Mouse (Mus musculus): Measurements from ENCODE around the gene Lrrc8b. TPM values are rescaled to one million over a fixed set of nuclear protein-coding genes. Genes with fewer than 3 reads are reported as not detected.

The Lrrc8b gene
- polyA plus RNA-seq, 1 experiment from 2014 or later = 13.3 TPM

- Histone ChIP-seq H3K4me2 (no peak overlapping the region), H3K4me1 (ENCODE audit: control insufficient read depth, insufficient read depth, low read length) (no peaks in the 10 kb centered on the region), H3K9me3 (ENCODE audit: control insufficient read depth, low read length) (no peaks in the 10 kb centered on the region), H3K36me3 (ENCODE audit: control insufficient read depth, insufficient read depth, low read length) (peaks cover 11% of the 10 kb centered on the region), H3K27ac (ENCODE audit: low read depth, low read length) (no peak overlapping the region), H3K9ac (ENCODE audit: low read length) (no peak overlapping the region), H3K4me3 (ENCODE audit: low read depth, low read length) (no peak overlapping the region), H3K27me3 (ENCODE audit: control insufficient read depth, insufficient read depth, low read length) (no peaks in the 10 kb centered on the region)
- ATAC-seq (ENCODE audit: low FRiP score) (no peak), DNase-seq (ENCODE audit: low spot score, missing footprints) (no peak)
- 95% methylated on average over 14 of the region's 14 CpGs for WGBS
Measured at GRCm38 (mm10) chr5:105484891-105485290, 69.3 kb downstream of the Lrrc8b start.

- no peaks in the 10 kb centered on the region; the same call in 1 of the 2 replicates for H3K27me3 ChIP-seq (ENCODE audit: control insufficient read depth, insufficient read depth, low read length)
- H3K36me3 ChIP-seq (ENCODE audit: control insufficient read depth, insufficient read depth, low read length) = no peaks in the 10 kb centered on the region
- no peak overlapping the region for H3K27ac ChIP-seq (ENCODE audit: low read depth, low read length)
- no peak overlapping the region for H3K4me3 ChIP-seq (ENCODE audit: low read depth, low read length)
- no peaks in the 10 kb centered on the region for H3K9me3 ChIP-seq (ENCODE audit: control insufficient read depth, low read length)
- H3K4me2 ChIP-seq = no peak overlapping the region
- WGBS = 94% methylated on average over 5 of the region's 5 CpGs
- ATAC-seq (ENCODE audit: low FRiP score) (no peak), DNase-seq (ENCODE audit: low spot score, missing footprints) (no peak)
- H3K9ac ChIP-seq (ENCODE audit: low read length) = no peak overlapping the region
- peaks cover 24% of the 10 kb centered on the region for H3K4me1 ChIP-seq (ENCODE audit: control insufficient read depth, insufficient read depth, low read length)
Measured at GRCm38 (mm10) chr5:105490211-105490610, 74.6 kb downstream of the Lrrc8b start.

DNA sequence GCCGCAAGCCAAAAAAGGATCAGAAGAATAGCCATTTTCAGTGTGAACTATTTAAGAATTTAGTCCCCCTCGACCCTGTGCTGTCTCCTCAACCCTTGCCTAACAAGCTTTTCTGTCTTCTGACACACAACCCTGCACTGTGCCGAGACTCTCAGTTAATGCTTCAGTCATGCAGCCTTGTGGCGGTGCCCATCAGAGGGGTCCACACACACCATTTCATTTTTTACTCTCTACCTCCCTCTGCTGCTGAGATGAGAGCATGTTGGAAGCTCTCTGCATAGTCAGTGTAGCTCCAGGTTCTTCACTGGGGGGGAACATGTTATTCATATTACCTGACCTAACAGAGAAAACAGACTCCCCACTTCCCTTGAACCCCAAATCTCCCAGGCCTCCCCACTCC, 75.8 kb downstream of the Lrrc8b start:
- H3K4me3 ChIP-seq (ENCODE audit: low read depth, low read length) = no peak overlapping the region
- H3K27me3 ChIP-seq (ENCODE audit: control insufficient read depth, insufficient read depth, low read length) = no peaks in the 10 kb centered on the region; the same call in 1 of the 2 replicates
- DNase-seq (ENCODE audit: low spot score, missing footprints) = peak; percentile 85
- no peak overlapping the region for H3K4me2 ChIP-seq
- H3K4me1 ChIP-seq (ENCODE audit: control insufficient read depth, insufficient read depth, low read length) = peaks cover 36% of the 10 kb centered on the region
- no peak overlapping the region for H3K9ac ChIP-seq (ENCODE audit: low read length)
- no peaks in the 10 kb centered on the region for H3K9me3 ChIP-seq (ENCODE audit: control insufficient read depth, low read length)
- no peaks in the 10 kb centered on the region for H3K36me3 ChIP-seq (ENCODE audit: control insufficient read depth, insufficient read depth, low read length)
- 54% methylated on average over 4 of the region's 4 CpGs for WGBS
- no peak overlapping the region for H3K27ac ChIP-seq (ENCODE audit: low read depth, low read length)
- peak; percentile 33; the same call in 1 of the 2 replicates for ATAC-seq (ENCODE audit: low FRiP score)

GRCm38 (mm10) chr5:105492367-105493246, 77.0 kb downstream of the Lrrc8b start:
- peak; percentile 89 for DNase-seq (ENCODE audit: low spot score, missing footprints)
- no peak; the same call in 1 of the 2 replicates for ATAC-seq (ENCODE audit: low FRiP score)
- H3K9ac ChIP-seq (ENCODE audit: low read length) = no peak overlapping the region
- H3K27me3 ChIP-seq (ENCODE audit: control insufficient read depth, insufficient read depth, low read length) = no peaks in the 10 kb centered on the region; the same call in 1 of the 2 replicates
- peaks cover 36% of the 10 kb centered on the region for H3K4me1 ChIP-seq (ENCODE audit: control insufficient read depth, insufficient read depth, low read length)
- no peaks in the 10 kb centered on the region for H3K36me3 ChIP-seq (ENCODE audit: control insufficient read depth, insufficient read depth, low read length)
- no peaks in the 10 kb centered on the region for H3K9me3 ChIP-seq (ENCODE audit: control insufficient read depth, low read length)
- H3K27ac ChIP-seq (ENCODE audit: low read depth, low read length) = no peak overlapping the region
- WGBS = 18% methylated on average over 10 of the region's 10 CpGs
- H3K4me2 ChIP-seq = no peak overlapping the region
- no peak overlapping the region for H3K4me3 ChIP-seq (ENCODE audit: low read depth, low read length)

GRCm38 (mm10) chr5:105493377-105493776, 77.8 kb downstream of the Lrrc8b start:
- H3K4me3 ChIP-seq (ENCODE audit: low read depth, low read length) = no peak overlapping the region
- DNase-seq (ENCODE audit: low spot score, missing footprints) (peak; percentile 83), ATAC-seq (ENCODE audit: low FRiP score) (no peak)
- H3K4me1 ChIP-seq (ENCODE audit: control insufficient read depth, insufficient read depth, low read length) = peaks cover 37% of the 10 kb centered on the region
- H3K9me3 ChIP-seq (ENCODE audit: control insufficient read depth, low read length) = no peaks in the 10 kb centered on the region
- H3K27ac ChIP-seq (ENCODE audit: low read depth, low read length) = no peak overlapping the region
- H3K4me2 ChIP-seq = no peak overlapping the region
- no peak overlapping the region for H3K9ac ChIP-seq (ENCODE audit: low read length)
- H3K36me3 ChIP-seq (ENCODE audit: control insufficient read depth, insufficient read depth, low read length) = no peaks in the 10 kb centered on the region
- no peaks in the 10 kb centered on the region; the same call in 1 of the 2 replicates for H3K27me3 ChIP-seq (ENCODE audit: control insufficient read depth, insufficient read depth, low read length)
- WGBS = 69% methylated on average over 7 of the region's 7 CpGs

GRCm38 (mm10) chr5:105494246-105494917, 78.8 kb downstream of the Lrrc8b start:
- DNase-seq (ENCODE audit: low spot score, missing footprints) = peak; percentile 89
- Histone ChIP-seq H3K36me3 (ENCODE audit: control insufficient read depth, insufficient read depth, low read length) (no peaks in the 10 kb centered on the region), H3K27me3 (ENCODE audit: control insufficient read depth, insufficient read depth, low read length) (no peaks in the 10 kb centered on the region; the same call in 1 of the 2 replicates), H3K9ac (ENCODE audit: low read length) (no peak overlapping the region), H3K9me3 (ENCODE audit: control insufficient read depth, low read length) (no peaks in the 10 kb centered on the region), H3K4me1 (ENCODE audit: control insufficient read depth, insufficient read depth, low read length) (peaks cover 38% of the 10 kb centered on the region), H3K4me3 (ENCODE audit: low read depth, low read length) (no peak overlapping the region), H3K27ac (ENCODE audit: low read depth, low read length) (peak overlapping the region; percentile 47; the same call in 1 of the 2 replicates), H3K4me2 (peak overlapping the region; percentile 42; the same call in 1 of the 2 replicates)
- peak; percentile 36; the same call in 1 of the 2 replicates for ATAC-seq (ENCODE audit: low FRiP score)
- 23% methylated on average over 10 of the region's 10 CpGs for WGBS

DNA sequence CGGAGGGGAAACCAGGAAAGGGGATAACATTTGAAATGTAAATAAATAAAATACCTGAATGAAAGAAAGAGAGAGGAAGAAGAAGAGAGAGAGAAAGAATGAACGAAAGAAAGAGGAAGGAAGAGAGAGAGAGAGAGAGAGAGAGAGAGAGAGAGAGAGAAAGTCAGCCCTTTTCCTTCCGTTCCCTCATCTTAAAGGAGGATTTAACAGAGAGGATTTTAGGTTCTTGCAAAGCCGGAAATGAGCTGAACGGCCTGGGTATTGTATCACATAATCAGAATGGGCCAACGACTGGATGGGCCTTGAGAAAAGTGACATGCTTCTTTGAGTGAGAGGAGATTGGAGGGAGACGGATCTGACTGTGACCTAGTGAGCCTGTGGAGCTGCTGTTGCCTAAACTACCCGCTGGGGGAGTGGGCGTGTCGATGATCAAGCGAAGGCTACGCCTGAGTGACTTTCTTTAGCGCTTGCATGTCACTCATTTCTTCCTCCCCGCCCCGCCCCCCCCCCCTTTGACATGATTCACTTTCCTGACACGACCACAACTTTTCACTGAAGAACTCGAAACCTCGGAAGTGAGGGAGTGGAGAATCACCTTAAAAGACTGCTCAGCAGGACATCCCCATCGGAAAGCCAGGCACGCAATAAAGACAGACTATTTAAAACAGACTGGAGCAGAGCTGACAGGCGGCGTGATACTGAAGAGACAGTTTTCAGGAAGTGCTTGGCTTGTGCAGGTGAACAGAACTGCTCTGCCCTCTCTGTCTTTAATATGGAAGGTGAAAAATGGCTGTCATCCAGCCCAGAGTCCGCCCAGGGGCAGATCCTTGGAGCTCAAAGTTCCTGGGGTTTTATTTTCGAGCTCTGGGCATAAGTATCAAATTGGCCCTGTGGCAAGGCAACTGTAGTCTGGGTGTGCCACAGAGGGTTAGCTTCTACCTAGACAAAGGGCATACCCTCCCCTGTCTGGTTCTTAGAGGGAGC, 79.6 kb downstream of the Lrrc8b start:
- Histone ChIP-seq H3K9ac (ENCODE audit: low read length) (no peak overlapping the region), H3K4me3 (ENCODE audit: low read depth, low read length) (no peak overlapping the region), H3K9me3 (ENCODE audit: control insufficient read depth, low read length) (no peaks in the 10 kb centered on the region), H3K27me3 (ENCODE audit: control insufficient read depth, insufficient read depth, low read length) (no peaks in the 10 kb centered on the region; the same call in 1 of the 2 replicates), H3K4me1 (ENCODE audit: control insufficient read depth, insufficient read depth, low read length) (peaks cover 38% of the 10 kb centered on the region), H3K36me3 (ENCODE audit: control insufficient read depth, insufficient read depth, low read length) (no peaks in the 10 kb centered on the region), H3K27ac (ENCODE audit: low read depth, low read length) (0 out of 2 replicates have a peak overlapping the region, but pooled peaks have one; percentile 3), H3K4me2 (peak overlapping the region; percentile 42)
- ATAC-seq (ENCODE audit: low FRiP score) = peak; percentile 86
- 6% methylated on average over 22 of the region's 24 CpGs for WGBS
- DNase-seq (ENCODE audit: low spot score, missing footprints) = peak; percentile 96

DNA sequence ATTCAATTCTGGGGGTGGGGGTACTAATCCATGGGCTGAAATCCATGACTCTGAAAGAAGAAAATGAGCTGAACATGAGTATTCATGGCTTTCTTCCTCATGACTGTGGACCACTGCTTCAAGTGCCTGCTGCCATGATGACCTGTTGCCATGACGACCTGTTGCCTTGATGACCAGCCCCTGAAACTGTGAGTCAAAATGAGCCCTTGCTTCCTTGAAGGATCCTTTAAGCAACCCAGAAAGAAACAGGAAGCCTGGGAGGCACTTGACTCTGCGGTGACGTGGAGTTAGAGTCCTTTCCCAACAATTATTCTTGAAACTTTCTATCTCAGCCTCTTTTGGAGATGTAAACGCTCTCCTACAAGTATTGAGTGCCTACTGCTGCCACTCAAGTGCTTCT, 80.6 kb downstream of the Lrrc8b start:
- WGBS = 74% methylated on average over 4 of the region's 4 CpGs
- no peaks in the 10 kb centered on the region for H3K36me3 ChIP-seq (ENCODE audit: control insufficient read depth, insufficient read depth, low read length)
- H3K4me3 ChIP-seq (ENCODE audit: low read depth, low read length) = no peak overlapping the region
- no peaks in the 10 kb centered on the region; the same call in 1 of the 2 replicates for H3K27me3 ChIP-seq (ENCODE audit: control insufficient read depth, insufficient read depth, low read length)
- no peak overlapping the region for H3K4me2 ChIP-seq
- DNase-seq (ENCODE audit: low spot score, missing footprints) (no peak), ATAC-seq (ENCODE audit: low FRiP score) (no peak)
- H3K9me3 ChIP-seq (ENCODE audit: control insufficient read depth, low read length) = no peaks in the 10 kb centered on the region
- H3K27ac ChIP-seq (ENCODE audit: low read depth, low read length) = no peak overlapping the region
- H3K4me1 ChIP-seq (ENCODE audit: control insufficient read depth, insufficient read depth, low read length) = peaks cover 38% of the 10 kb centered on the region
- H3K9ac ChIP-seq (ENCODE audit: low read length) = no peak overlapping the region
